Mouse (Mus musculus) urinary bladder, postnatal 14 days (tissue): Measurements from ENCODE around the gene Pip5kl1.
A peak's percentile ranks its signal among the peaks of the same experiment; 100 is the strongest.

Source experiments
- DNase-seq: peaks from one replicate; pipeline ENCODE4 v3.0.0; 2021; ENCODE audit warnings: low spot score

Gene Pip5kl1

GRCm38 (mm10) chr2:32547964-32548739 lies 26.4 kb upstream of the Pip5kl1 start:
- DNase-seq = peak; percentile 65

DNA sequence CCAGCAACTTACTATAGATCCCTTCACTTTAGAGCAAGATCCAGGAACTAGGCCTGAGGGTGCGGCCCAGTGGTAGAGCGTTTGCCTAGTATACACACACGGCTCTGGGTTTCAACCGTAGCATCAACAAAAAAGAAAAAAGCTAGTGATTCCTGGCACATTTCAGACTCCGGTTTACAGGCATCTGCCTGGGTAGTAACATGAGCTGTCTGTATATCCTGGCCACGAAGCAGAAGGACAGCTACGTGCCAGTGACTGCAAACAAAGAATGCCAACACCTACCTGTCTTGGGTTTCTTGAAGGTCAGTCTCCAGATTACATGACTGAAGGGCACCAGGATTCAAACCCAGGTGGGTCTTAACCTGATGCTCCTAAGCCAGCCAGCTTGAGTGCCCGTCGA lies 25.4 kb upstream of the Pip5kl1 start:
- DNase-seq = no peak

- peak; percentile 64 for DNase-seq
These were observed 24.8 kb upstream of the Pip5kl1 start for GRCm38 (mm10) chr2:32549764-32550163.

DNA sequence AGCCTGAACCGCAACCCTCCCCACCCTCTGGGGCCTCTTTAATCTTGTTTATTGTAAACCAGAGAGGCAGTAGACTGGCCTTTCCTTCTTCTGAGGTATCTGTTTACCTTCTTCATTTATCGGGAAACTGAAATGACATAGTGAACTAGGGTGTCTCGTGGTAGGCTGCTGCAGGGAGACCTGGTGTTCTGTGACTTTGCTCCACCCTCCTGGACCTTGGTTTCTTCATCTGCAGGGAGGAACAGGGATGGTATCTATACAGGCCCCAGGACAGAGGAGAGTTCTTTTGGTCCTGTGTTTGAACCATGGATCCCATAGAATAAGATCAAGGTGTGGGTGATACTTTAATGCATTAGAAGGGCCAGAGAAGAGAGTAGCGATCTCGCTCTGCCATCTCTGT lies 23.4 kb upstream of the Pip5kl1 start:
- DNase-seq = no peak

DNA sequence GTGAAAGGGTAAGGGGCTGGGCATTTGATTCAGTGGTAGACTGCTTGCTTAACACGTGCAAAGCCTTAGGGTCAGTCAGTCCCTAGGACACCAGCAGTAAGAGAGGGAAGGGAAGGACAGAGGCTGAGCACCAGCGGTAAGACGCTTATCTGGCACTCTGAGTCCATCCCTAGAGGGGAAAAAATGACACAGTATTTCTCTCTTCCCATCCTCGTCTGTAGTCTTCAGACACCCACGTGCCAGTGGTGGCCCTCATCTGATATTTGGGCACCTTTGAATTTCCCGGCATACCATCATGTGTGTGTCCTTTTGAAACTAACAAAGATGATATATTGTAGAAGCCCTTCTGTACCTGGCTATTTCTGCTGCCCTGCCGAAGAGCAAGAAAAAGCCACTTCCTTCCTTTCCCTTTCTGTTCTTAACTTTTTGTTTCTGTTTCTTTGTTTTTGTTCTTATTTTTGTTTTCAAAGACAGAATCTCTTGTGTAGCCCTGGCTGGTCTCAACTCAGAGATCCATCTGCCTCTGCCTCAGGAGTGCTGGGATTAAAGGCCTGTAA lies 20.9 kb upstream of the Pip5kl1 start:
- DNase-seq = no peak

- no peak for DNase-seq
These were observed 19.1 kb upstream of the Pip5kl1 start for GRCm38 (mm10) chr2:32555484-32555883.

GRCm38 (mm10) chr2:32556019-32556418 lies 18.6 kb upstream of the Pip5kl1 start:
- DNase-seq = no peak

GRCm38 (mm10) chr2:32559570-32559969 lies 15.0 kb upstream of the Pip5kl1 start:
- no peak for DNase-seq

- DNase-seq = peak; percentile 68
These were observed 8.0 kb upstream of the Pip5kl1 start for GRCm38 (mm10) chr2:32566536-32567063.

DNA sequence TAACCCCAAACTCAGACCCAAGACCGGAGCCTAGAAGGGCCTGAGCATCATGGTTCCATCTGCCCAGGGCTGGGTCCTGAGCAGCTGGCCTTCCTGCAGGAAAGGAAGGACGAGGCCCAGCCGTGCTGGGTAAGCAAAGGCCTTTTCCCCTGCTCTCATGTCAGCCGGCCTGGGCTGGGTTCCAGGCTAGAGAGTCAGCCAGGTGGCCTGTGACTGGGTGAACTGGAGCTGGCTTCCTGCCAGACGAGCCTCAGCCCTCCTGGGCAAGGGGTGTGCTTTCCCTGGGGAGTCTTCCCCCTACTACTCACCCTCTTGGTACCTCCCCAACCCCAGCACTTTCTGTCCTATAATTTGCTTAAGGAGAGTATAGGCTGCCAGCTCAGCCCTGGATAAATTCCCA lies 6.4 kb upstream of the Pip5kl1 start:
- no peak for DNase-seq

- DNase-seq = no peak
These were observed 5.7 kb upstream of the Pip5kl1 start for GRCm38 (mm10) chr2:32568941-32569340.

DNA sequence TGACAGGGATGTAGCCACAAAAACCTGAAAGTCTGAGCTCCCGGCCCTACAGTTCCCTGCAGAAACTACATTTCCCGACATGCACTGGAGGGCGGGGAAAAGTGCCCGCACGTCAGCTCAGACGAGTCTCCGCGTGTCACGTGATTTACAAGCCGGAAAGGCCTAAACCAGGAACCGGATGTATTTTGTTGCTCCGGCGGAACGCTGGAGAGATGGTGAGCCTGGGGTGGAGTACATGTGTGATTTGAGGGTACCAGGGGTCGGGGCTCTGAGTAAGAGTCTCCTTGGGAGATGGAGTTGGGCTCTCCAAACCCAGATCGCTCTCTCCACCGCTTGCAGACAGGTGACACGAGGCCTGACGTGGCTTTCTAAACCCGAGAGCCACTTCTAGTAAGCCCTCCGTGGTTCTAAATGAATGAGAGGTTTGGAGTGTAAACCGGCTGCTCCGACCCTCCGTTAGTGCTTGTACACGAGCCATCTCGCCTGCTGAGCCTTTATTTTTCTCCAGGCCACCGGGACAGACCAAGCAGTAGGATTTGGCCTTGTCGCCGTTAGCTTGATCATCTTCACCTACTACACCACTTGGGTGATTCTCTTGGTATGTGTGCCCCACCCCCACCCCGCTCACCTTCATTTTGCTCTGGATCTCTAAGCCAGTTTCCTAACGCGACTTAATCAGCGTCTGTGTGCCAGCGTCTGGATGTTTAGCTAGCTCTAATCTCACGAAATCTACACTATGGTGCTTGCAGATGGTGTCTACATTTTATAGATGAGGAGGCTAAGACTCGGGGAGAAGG lies 3.7 kb upstream of the Pip5kl1 start, which contains the start of gene Dpm2:
Gene Dpm2, plus strand, starts transcription at position 161 of the 797 bp plus-strand sequence.
- DNase-seq = peak; percentile 91

DNA sequence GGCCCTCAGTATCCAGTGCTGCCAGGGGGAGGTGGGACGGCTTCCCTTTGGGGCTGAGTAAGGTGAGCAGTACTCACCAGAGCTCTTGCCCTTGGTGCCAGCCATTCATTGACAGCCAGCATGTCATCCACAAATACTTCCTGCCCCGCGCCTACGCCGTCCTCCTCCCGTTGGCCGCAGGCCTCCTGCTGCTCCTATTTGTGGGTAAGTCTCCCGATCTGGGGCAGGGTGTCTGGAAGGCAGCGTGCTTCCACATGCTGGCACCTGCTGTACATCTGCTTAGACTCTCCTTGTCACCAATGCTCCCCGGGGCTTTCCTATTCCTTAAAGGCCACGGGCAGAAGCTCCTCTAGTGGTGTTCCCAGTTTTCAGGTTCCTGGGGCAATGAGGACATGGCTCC lies 2.4 kb upstream of the Pip5kl1 start:
- no peak for DNase-seq

DNA sequence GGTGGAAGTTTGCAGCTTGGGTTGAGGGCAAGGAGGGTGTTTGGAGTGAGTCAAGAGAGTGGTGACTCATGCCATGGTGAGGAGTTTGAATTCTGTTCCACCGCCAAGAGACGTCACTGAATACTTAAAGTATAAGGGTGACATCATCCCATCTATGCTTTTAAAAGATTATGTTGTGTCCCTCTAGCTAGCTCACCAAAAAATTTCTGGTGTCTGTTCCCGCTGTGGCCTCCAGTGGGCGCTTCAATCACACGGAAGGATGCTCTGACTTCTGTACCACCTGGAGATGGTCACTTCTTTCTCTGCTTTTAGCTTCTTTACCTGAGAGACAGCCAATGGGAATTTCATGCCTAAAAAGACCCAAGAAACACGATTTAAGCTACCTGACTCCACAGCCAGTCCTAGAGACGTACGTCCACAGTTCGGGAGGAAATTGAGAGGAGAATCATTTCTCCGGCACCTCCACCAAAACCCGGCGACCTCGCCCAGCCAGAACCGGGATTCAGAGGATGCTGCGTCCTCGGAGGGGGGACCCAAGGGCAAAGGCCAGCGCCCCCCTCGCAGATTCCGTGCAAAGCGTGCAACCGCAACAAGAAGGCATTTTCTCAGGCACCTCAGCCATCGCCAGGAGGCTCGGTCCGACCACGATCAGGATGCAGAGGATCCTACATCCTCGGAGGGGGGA lies 446 bp downstream of the Pip5kl1 start:
- DNase-seq = peak; percentile 45

GRCm38 (mm10) chr2:32575586-32576160 lies 1.1 kb downstream of the Pip5kl1 start, which contains the start of gene 9430097D07Rik:
9430097D07Rik (minus strand) TSS chr2:32575684.
- no peak for DNase-seq

DNA sequence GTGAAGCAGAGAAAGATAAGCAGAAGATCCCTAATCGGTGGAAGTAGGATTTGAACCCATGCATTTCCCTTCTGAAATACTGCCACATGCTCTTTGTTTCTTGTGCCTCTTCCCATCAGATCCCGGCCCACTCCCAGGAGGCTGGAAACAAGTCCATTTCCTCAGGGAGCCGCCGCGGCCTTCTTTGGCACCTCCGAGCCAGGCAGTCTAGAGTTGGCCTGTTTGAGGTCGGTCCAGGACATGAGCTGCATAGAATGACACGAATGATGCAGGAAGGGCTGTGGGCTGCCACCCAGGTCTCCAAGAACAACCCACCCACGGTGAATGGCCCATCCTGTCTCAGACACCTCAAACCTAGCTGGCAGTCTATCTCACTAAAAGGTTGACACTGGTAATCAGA lies 1.9 kb downstream of the Pip5kl1 start:
- DNase-seq = no peak

DNA sequence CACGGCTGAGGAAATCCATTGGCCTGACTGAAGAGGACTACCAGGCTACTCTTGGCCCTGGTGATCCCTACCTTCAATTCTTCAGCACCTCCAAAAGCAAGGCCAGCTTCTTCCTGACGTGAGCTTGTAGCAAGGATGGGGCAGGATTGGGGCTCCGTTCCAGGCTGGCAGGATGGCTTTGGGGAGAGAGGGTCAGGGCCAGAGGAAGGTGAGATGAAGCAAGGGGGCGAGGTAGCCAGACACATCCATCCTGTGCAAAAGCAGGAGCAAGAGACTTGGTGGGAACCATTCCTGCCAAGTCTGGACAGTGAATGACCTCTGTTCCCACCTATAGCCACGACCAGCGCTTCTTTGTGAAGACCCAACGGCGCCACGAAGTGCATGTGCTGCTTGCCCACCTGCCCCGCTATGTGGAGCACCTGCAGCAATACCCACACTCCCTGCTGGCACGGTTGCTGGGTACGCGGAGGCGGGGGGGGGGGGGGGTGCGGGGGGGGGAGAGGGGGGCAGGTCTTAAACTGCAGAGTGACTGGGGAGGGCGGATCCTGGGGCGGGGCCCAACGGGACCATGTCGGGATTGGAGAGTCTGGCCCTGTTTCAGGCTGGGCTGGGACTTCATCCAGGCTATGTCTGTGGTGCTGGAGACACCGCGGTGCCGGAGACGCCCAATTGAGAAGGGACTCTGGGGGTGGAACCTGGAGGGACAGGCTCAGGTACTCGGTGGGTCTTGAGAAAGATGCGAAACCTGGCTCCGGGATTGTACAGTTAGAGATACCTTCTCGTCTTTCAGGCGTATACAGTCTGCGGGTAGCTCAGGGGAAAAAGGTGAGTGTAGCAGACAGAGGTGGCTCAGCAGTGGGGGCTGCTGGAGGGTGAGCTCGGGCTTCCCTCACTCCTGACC lies 3.8 kb downstream of the Pip5kl1 start:
- DNase-seq = peak; percentile 49

GRCm38 (mm10) chr2:32581450-32582095 lies 7.0 kb downstream of the Pip5kl1 start:
- no peak for DNase-seq

- DNase-seq = peak; percentile 81
These were observed 8.5 kb downstream of the Pip5kl1 start for GRCm38 (mm10) chr2:32582830-32583799.
